Mouse (Mus musculus) midbrain, embryonic 14.5 days (tissue): ENCODE results near the gene Nelfe. TPM values are rescaled to one million over a fixed set of nuclear protein-coding genes. Genes with fewer than 3 reads are reported as not detected.
A peak's percentile ranks its signal among the peaks of the same experiment; 100 is the strongest.

ENCODE experiments used
- ATAC-seq: fragments of 200-750 bp; cut with Nextera tagmentation; 2 replicates; pipeline ENCODE4 v1.8.0; 2017; ENCODE audit warnings: moderate number of reproducible peaks, moderate library complexity; ENCODE audit not compliant: low FRiP score, low TSS enrichment
- DNase-seq: peaks from one replicate; pipeline ENCODE4 v3.0.0-alpha.2; 2015
- H3K27ac ChIP-seq: fragments of 300-500 bp; sonication (generic); replicated peaks from 2 replicates; pipeline ENCODE4 v1.5.1; 2014; ENCODE audit warnings: mild to moderate bottlenecking, low read depth, low read length, moderate library complexity
- H3K27me3 ChIP-seq: fragments of 300-500 bp; sonication (generic); 2 replicates; pipeline ENCODE4 v1.6.1; 2014; ENCODE audit warnings: low read length, control low read depth, mixed read lengths; ENCODE audit not compliant: control insufficient read depth, insufficient read depth
- H3K36me3 ChIP-seq: fragments of 300-500 bp; sonication (generic); 2 replicates; pipeline ENCODE4 v1.6.1; 2014; ENCODE audit warnings: low read length, control low read depth; ENCODE audit not compliant: control insufficient read depth, insufficient read depth
- H3K4me1 ChIP-seq: fragments of 300-500 bp; sonication (generic); 2 replicates; pipeline ENCODE4 v1.6.1; 2014; ENCODE audit warnings: mild to moderate bottlenecking, antibody characterized with exemption, low read length, control low read depth; ENCODE audit not compliant: control insufficient read depth, insufficient read depth
- H3K4me2 ChIP-seq: fragments of 300-500 bp; sonication (generic); 2 replicates; pipeline ENCODE4 v1.6.1; 2014; ENCODE audit warnings: mild to moderate bottlenecking, low read length, moderate library complexity
- H3K4me3 ChIP-seq: fragments of 300-500 bp; sonication (generic); replicated peaks from 2 replicates; pipeline ENCODE4 v1.5.1; 2014; ENCODE audit warnings: low read depth, low read length
- H3K9ac ChIP-seq: fragments of 300-500 bp; sonication (generic); replicated peaks from 2 replicates; pipeline ENCODE4 v1.6.1; 2014; ENCODE audit warnings: mild to moderate bottlenecking, low read length, moderate library complexity
- H3K9me3 ChIP-seq: fragments of 300-500 bp; sonication (generic); 2 replicates; pipeline ENCODE4 v1.6.1; 2016; ENCODE audit warnings: low read length, control low read depth, mixed read lengths; ENCODE audit not compliant: control insufficient read depth
- WGBS: fragments of 180-500 bp; shearing (Covaris S2); extraction: QIAGEN DNeasy Blood & Tissue Kit; methylation state at CpG from one replicate; pipeline ENCODE4 v1.1.7; 2014; 5-methylcytosine and 5-hydroxymethylcytosine counted together
- polyA plus RNA-seq: library from polyadenylated mRNA; unstranded; fragments of >200 nt; fragmentation: Nextera tagmentation; extraction: Ambion mirVana; gene quantifications from 2 replicates; pipeline ENCODE4 v1.2.1, GENCODE M21; 2014

The Nelfe gene
- polyA plus RNA-seq, 1 experiment from 2014 or later: 85.3 TPM

GRCm38 (mm10) chr17:34837464-34838324 is 12.5 kb upstream of the Nelfe start:
- H3K36me3 ChIP-seq: peaks cover 59% of the 10 kb centered on the region
- DNase-seq (no peak), ATAC-seq (peak; percentile 41; the same call in 1 of the 2 replicates)
- H3K27ac ChIP-seq: peak overlapping the region; percentile 78
- peaks cover 14% of the 10 kb centered on the region for H3K4me1 ChIP-seq
- peak overlapping the region; percentile 74 for H3K9ac ChIP-seq
- peak overlapping the region; percentile 76 for H3K4me3 ChIP-seq
- H3K4me2 ChIP-seq: peak overlapping the region; percentile 74
- no peaks in the 10 kb centered on the region for H3K27me3 ChIP-seq
- H3K9me3 ChIP-seq: no peaks in the 10 kb centered on the region
- WGBS: 43% methylated on average over 43 of the region's 43 CpGs

GRCm38 (mm10) chr17:34838785-34839184 is 11.4 kb upstream of the Nelfe start:
- WGBS: 92% methylated on average over 7 of the region's 7 CpGs
- ATAC-seq (no peak), DNase-seq (no peak)
- no peak overlapping the region for H3K4me3 ChIP-seq
- peaks cover 14% of the 10 kb centered on the region for H3K4me1 ChIP-seq
- no peaks in the 10 kb centered on the region for H3K9me3 ChIP-seq
- H3K4me2 ChIP-seq: no peak overlapping the region
- peaks cover 57% of the 10 kb centered on the region for H3K36me3 ChIP-seq
- H3K27ac ChIP-seq: no peak overlapping the region
- no peaks in the 10 kb centered on the region for H3K27me3 ChIP-seq
- H3K9ac ChIP-seq: no peak overlapping the region

- no peak for ATAC-seq
- 87% methylated on average over 6 of the region's 6 CpGs for WGBS
Observed at GRCm38 (mm10) chr17:34840736-34841307, 9.4 kb upstream of the Nelfe start.

GRCm38 (mm10) chr17:34844884-34845283 is 5.3 kb upstream of the Nelfe start:
- H3K4me2 ChIP-seq: no peak overlapping the region
- WGBS: 96% methylated on average over 13 of the region's 13 CpGs
- no peak overlapping the region for H3K4me3 ChIP-seq
- no peaks in the 10 kb centered on the region for H3K9me3 ChIP-seq
- H3K9ac ChIP-seq: no peak overlapping the region
- no peaks in the 10 kb centered on the region for H3K27me3 ChIP-seq
- DNase-seq (no peak), ATAC-seq (no peak)
- no peak overlapping the region for H3K27ac ChIP-seq
- peaks cover 79% of the 10 kb centered on the region for H3K36me3 ChIP-seq
- peaks cover 7% of the 10 kb centered on the region for H3K4me1 ChIP-seq

More at GRCm38 (mm10) chr17:34840736-34841307, 9.4 kb upstream of the Nelfe start:
- H3K9me3 ChIP-seq: no peaks in the 10 kb centered on the region
- H3K27ac ChIP-seq: no peak overlapping the region
- H3K4me3 ChIP-seq: no peak overlapping the region
- H3K4me2 ChIP-seq: no peak overlapping the region
- peaks cover 11% of the 10 kb centered on the region for H3K4me1 ChIP-seq
- H3K36me3 ChIP-seq: peaks cover 71% of the 10 kb centered on the region
- no peaks in the 10 kb centered on the region for H3K27me3 ChIP-seq
- no peak for DNase-seq
- no peak overlapping the region for H3K9ac ChIP-seq

GRCm38 (mm10) chr17:34847192-34847591 is 3.0 kb upstream of the Nelfe start:
- H3K4me3 ChIP-seq: no peak overlapping the region
- no peak overlapping the region for H3K9ac ChIP-seq
- ATAC-seq (no peak), DNase-seq (no peak)
- peaks cover 57% of the 10 kb centered on the region for H3K36me3 ChIP-seq
- H3K4me1 ChIP-seq: peaks cover 13% of the 10 kb centered on the region
- no peaks in the 10 kb centered on the region for H3K9me3 ChIP-seq
- no peak overlapping the region for H3K4me2 ChIP-seq
- H3K27me3 ChIP-seq: no peaks in the 10 kb centered on the region
- no peak overlapping the region for H3K27ac ChIP-seq
- 80% methylated on average over 6 of the region's 6 CpGs for WGBS

GRCm38 (mm10) chr17:34847615-34848014 is 2.6 kb upstream of the Nelfe start:
- 93% methylated on average over 7 of the region's 7 CpGs for WGBS
- peaks cover 57% of the 10 kb centered on the region for H3K36me3 ChIP-seq
- ATAC-seq (no peak), DNase-seq (no peak)
- peaks cover 13% of the 10 kb centered on the region for H3K4me1 ChIP-seq
- no peak overlapping the region for H3K9ac ChIP-seq
- H3K27ac ChIP-seq: no peak overlapping the region
- no peak overlapping the region for H3K4me3 ChIP-seq
- H3K4me2 ChIP-seq: no peak overlapping the region
- no peaks in the 10 kb centered on the region for H3K27me3 ChIP-seq
- no peaks in the 10 kb centered on the region for H3K9me3 ChIP-seq

GRCm38 (mm10) chr17:34850517-34851125 is 430 bp downstream of the Nelfe start:
- H3K4me1 ChIP-seq: peaks cover 13% of the 10 kb centered on the region
- 2% methylated on average over 25 of the region's 25 CpGs for WGBS
- DNase-seq (peak; percentile 8), ATAC-seq (no peak; the same call in 1 of the 2 replicates)
- peak overlapping the region; percentile 27; the same call in 1 of the 2 replicates for H3K27ac ChIP-seq
- H3K36me3 ChIP-seq: peaks cover 56% of the 10 kb centered on the region
- H3K4me3 ChIP-seq: peak overlapping the region; percentile 93
- no peaks in the 10 kb centered on the region for H3K27me3 ChIP-seq
- H3K4me2 ChIP-seq: peak overlapping the region; percentile 95
- H3K9ac ChIP-seq: peak overlapping the region; percentile 88
- H3K9me3 ChIP-seq: no peaks in the 10 kb centered on the region

- Histone ChIP-seq H3K4me3 (no peak overlapping the region), H3K27ac (no peak overlapping the region), H3K27me3 (no peaks in the 10 kb centered on the region), H3K36me3 (peaks cover 54% of the 10 kb centered on the region), H3K4me2 (no peak overlapping the region), H3K9me3 (no peaks in the 10 kb centered on the region), H3K9ac (no peak overlapping the region), H3K4me1 (peaks cover 13% of the 10 kb centered on the region)
- 84% methylated on average over 8 of the region's 8 CpGs for WGBS
- DNase-seq: no peak
- no peak for ATAC-seq
Observed at GRCm38 (mm10) chr17:34853511-34853910, 3.3 kb downstream of the Nelfe start.
